Mouse (Mus musculus) midbrain, postnatal 0 days (tissue): ENCODE results near the gene Ccdc97. TPM values are rescaled to one million over a fixed set of nuclear protein-coding genes. Genes with fewer than 3 reads are reported as not detected.

Experiments
- ATAC-seq: fragments of 200-750 bp; cut with Nextera tagmentation; 2 replicates; pipeline ENCODE4 v1.8.0; 2017; ENCODE audit warnings: moderate number of reproducible peaks, mild to moderate bottlenecking, moderate TSS enrichment, moderate library complexity; ENCODE audit not compliant: low FRiP score
- DNase-seq: peaks from one replicate; pipeline ENCODE4 v3.0.0-alpha.2; 2015; ENCODE audit warnings: low spot score
- H3K27ac ChIP-seq: fragments of 300-500 bp; sonication (generic); 2 replicates; pipeline ENCODE4 v1.5.1; 2014; ENCODE audit warnings: low read depth, mild to moderate bottlenecking, low read length, mixed read lengths
- H3K27me3 ChIP-seq: fragments of 300-500 bp; sonication (generic); 2 replicates; pipeline ENCODE4 v1.6.1; 2014; ENCODE audit warnings: low read length, control low read depth, mixed read lengths; ENCODE audit not compliant: insufficient read depth
- H3K36me3 ChIP-seq: fragments of 300-500 bp; sonication (generic); 2 replicates; pipeline ENCODE4 v1.6.1; 2014; ENCODE audit warnings: low read length, control low read depth, mixed read lengths; ENCODE audit not compliant: insufficient read depth
- H3K4me1 ChIP-seq: fragments of 300-500 bp; sonication (generic); 2 replicates; pipeline ENCODE4 v1.6.1; 2014; ENCODE audit warnings: mild to moderate bottlenecking, control low read depth, antibody characterized with exemption, low read length, mixed read lengths; ENCODE audit not compliant: insufficient read depth
- H3K4me2 ChIP-seq: fragments of 300-500 bp; sonication (generic); 2 replicates; pipeline ENCODE4 v1.6.1; 2014; ENCODE audit warnings: low read depth, mild to moderate bottlenecking, low read length, mixed read lengths; ENCODE audit not compliant: poor library complexity, severe bottlenecking
- H3K4me3 ChIP-seq: fragments of 300-500 bp; sonication (generic); 2 replicates; pipeline ENCODE4 v1.5.1; 2014; ENCODE audit warnings: low read depth, mild to moderate bottlenecking, low read length, moderate library complexity
- H3K9ac ChIP-seq: fragments of 300-500 bp; sonication (generic); replicated peaks from 2 replicates; pipeline ENCODE4 v1.6.1; 2014; ENCODE audit warnings: mild to moderate bottlenecking, low read length, moderate library complexity, mixed read lengths; ENCODE audit not compliant: poor library complexity, severe bottlenecking
- H3K9me3 ChIP-seq: fragments of 300-500 bp; sonication (generic); 2 replicates; pipeline ENCODE4 v1.6.1; 2016; ENCODE audit warnings: low read length, control low read depth
- CTCF ChIP-seq: IDR thresholded peaks from 2 replicates; pipeline ENCODE4 v1.5.1; 2016; ENCODE audit warnings: antibody characterized with exemption, mild to moderate bottlenecking
- WGBS: fragments of 180-500 bp; shearing (Covaris S2); extraction: QIAGEN DNeasy Blood & Tissue Kit; methylation state at CpG from one replicate; pipeline ENCODE4 v1.1.7; 2014; 5-methylcytosine and 5-hydroxymethylcytosine counted together
- polyA plus RNA-seq: library from polyadenylated mRNA; unstranded; fragments of >200 nt; fragmentation: Nextera tagmentation; extraction: Ambion mirVana; gene quantifications from 2 replicates; pipeline ENCODE4 v1.2.1, GENCODE M21; 2015
- total RNA-seq: library from RNA; depleted of rRNA; stranded (reverse); fragments of >200 nt; gene quantifications from 2 replicates; pipeline ENCODE4 v1.2.3, GENCODE M21; 2014

The Ccdc97 gene
- total and polyA plus RNA-seq, 2 experiments from 2014 or later = 29.1 to 38.3 TPM

DNA sequence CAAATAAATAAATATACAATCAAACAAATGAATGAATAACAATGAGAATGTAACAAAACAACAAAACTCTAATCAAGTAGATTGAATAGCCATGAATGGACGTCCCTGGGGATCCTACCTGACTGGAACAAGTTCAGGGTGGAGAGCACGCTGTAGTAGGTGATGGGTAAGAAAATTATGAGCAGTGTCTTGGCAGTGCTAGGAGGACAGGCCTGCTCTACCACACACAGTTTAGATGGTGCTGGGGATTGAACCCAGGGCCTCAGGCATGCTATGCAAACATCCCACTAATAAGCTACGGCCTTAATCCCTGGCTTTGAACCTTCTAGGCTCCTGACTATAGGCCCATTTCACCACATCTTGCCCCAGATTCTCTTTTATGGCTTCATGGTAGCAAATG lies 1.4 kb downstream of the Ccdc97 start:
- 91% methylated on average over 3 of the region's 3 CpGs for WGBS
- no peak for TF ChIP-seq CTCF
- ATAC-seq (no peak), DNase-seq (no peak)
- Histone ChIP-seq H3K27me3 (no peaks in the 10 kb centered on the region), H3K27ac (no peak overlapping the region), H3K9ac (no peak overlapping the region), H3K4me3 (no peak overlapping the region), H3K9me3 (no peaks in the 10 kb centered on the region), H3K36me3 (peaks cover 51% of the 10 kb centered on the region), H3K4me1 (peaks cover 10% of the 10 kb centered on the region; the same call in 1 of the 2 replicates), H3K4me2 (peak overlapping the region; percentile 82; the same call in 1 of the 2 replicates)

DNA sequence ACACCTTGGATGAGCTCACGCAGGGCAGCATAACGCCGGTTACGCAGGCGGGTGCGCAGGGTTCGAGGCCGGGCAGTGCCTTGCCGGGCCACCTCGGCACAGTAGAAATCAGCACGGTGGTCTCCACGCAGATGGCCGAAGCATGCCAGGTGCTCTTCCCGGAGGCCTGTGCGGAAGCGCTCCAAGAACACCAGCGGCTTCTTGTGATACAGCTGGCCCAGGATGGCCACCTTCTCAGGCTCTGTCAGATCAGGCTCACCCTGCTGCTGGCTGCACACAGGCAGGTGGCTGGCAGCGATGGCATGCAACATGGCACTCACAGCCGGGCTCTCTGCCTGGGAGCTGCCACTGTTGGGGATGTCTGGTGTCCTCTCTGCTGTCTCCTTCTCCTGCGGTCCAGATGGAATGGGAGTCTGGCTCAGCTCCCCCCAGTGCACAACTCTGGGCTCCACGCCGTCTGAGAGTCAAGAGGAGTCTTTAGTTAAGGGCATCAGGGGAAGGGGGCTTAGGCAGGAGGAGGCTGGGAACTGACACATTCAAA lies 3.1 kb downstream of the Ccdc97 start:
- no peak for TF ChIP-seq CTCF
- H3K9ac ChIP-seq = no peak overlapping the region
- no peaks in the 10 kb centered on the region for H3K9me3 ChIP-seq
- H3K4me2 ChIP-seq = no peak overlapping the region
- H3K4me3 ChIP-seq = no peak overlapping the region
- no peaks in the 10 kb centered on the region for H3K27me3 ChIP-seq
- H3K36me3 ChIP-seq = peaks cover 46% of the 10 kb centered on the region
- ATAC-seq (no peak), DNase-seq (no peak)
- peaks cover 10% of the 10 kb centered on the region; the same call in 1 of the 2 replicates for H3K4me1 ChIP-seq
- no peak overlapping the region for H3K27ac ChIP-seq
- 95% methylated on average over 22 of the region's 22 CpGs for WGBS

DNA sequence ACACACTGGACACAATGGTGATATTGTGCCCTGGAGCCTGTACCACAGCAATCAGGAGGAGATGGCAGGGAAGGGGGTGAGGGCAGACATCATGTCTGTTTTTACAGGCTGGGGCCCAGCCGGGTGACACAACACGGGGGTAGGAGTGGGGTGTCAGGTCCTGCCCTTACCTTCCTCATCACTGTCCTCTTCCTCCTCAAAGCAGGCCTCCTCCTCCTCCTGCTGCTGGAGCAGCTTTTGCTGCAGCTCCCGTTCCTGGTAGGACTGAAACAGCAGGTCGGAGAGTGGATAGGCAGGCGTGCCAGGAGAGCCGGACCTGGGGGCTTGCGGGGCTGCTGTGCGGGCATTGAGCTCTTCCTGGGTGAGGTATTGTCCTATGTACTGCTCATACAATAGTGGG lies 4.3 kb downstream of the Ccdc97 start:
- TF ChIP-seq CTCF = no peak
- no peak for ATAC-seq
- Histone ChIP-seq H3K4me2 (no peak overlapping the region), H3K4me1 (peaks cover 18% of the 10 kb centered on the region; the same call in 1 of the 2 replicates), H3K9me3 (no peaks in the 10 kb centered on the region), H3K4me3 (no peak overlapping the region), H3K9ac (no peak overlapping the region), H3K27ac (no peak overlapping the region), H3K36me3 (peaks cover 42% of the 10 kb centered on the region), H3K27me3 (no peaks in the 10 kb centered on the region)
- DNase-seq = no peak
- WGBS = 94% methylated on average over 8 of the region's 8 CpGs

DNA sequence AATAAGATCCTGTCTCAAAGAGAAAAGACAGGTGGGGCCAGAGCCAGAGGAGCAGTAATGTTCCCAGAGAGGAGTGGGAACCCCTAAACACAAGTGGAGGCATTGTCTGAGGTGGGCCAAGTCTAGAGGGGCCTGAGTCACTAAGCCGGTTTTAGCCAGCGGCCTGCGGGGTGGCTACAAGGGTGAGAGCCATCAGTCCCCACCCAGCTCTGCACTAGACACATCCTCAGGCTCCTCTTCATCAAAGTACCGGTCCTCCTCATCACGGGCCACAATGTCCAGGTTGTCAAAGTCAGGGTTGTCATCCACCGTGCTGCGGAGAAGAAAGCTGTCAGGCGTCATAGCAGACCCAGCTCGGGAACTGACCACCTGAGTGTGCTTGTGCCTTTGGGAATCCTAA lies 6.1 kb downstream of the Ccdc97 start:
- no peak for TF ChIP-seq CTCF
- no peaks in the 10 kb centered on the region for H3K9me3 ChIP-seq
- no peak overlapping the region for H3K4me3 ChIP-seq
- H3K27me3 ChIP-seq = no peaks in the 10 kb centered on the region
- H3K9ac ChIP-seq = no peak overlapping the region
- ATAC-seq (no peak), DNase-seq (no peak)
- H3K36me3 ChIP-seq = peaks cover 42% of the 10 kb centered on the region
- WGBS = 90% methylated on average over 9 of the region's 9 CpGs
- H3K4me1 ChIP-seq = peaks cover 11% of the 10 kb centered on the region; the same call in 1 of the 2 replicates
- no peak overlapping the region for H3K4me2 ChIP-seq
- no peak overlapping the region for H3K27ac ChIP-seq

GRCm38 (mm10) chr7:25711731-25712197 lies 7.1 kb downstream of the Ccdc97 start:
- H3K27me3 ChIP-seq = no peaks in the 10 kb centered on the region
- H3K4me3 ChIP-seq = no peak overlapping the region
- H3K9me3 ChIP-seq = no peaks in the 10 kb centered on the region
- no peak overlapping the region for H3K9ac ChIP-seq
- no peak overlapping the region for H3K27ac ChIP-seq
- no peak for TF ChIP-seq CTCF
- H3K36me3 ChIP-seq = peaks cover 40% of the 10 kb centered on the region
- H3K4me1 ChIP-seq = peaks cover 8% of the 10 kb centered on the region; the same call in 1 of the 2 replicates
- ATAC-seq (no peak), DNase-seq (no peak)
- no peak overlapping the region for H3K4me2 ChIP-seq
- WGBS = 42% methylated on average over 7 of the region's 7 CpGs

DNA sequence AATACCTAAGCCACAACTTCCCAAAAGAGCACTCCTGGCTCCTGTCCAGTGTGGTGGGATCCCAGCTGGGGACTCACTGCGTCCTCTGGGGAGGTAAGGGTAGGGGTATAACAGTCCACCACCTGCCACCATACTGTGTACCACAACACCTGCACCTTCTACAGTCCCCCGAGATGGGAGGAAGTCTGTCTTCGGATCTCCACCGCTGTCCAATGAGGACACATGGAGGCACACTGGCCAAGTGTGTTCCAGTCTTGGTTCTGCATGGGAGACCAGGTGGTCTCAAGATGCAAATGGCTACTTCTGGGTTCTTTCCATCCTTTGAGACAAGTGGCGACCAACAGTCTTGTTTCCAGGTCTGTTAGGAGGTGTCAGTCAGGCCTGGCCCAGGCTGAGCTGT lies 7.7 kb downstream of the Ccdc97 start:
- Histone ChIP-seq H3K4me1 (peaks cover 8% of the 10 kb centered on the region; the same call in 1 of the 2 replicates), H3K36me3 (peaks cover 39% of the 10 kb centered on the region), H3K4me3 (no peak overlapping the region), H3K9ac (no peak overlapping the region), H3K4me2 (no peak overlapping the region), H3K27me3 (no peaks in the 10 kb centered on the region), H3K27ac (no peak overlapping the region), H3K9me3 (no peaks in the 10 kb centered on the region)
- TF ChIP-seq CTCF = no peak
- ATAC-seq (no peak), DNase-seq (no peak)
- WGBS = 67% methylated on average over 5 of the region's 5 CpGs
